35 mouse cellular contexts compared by ENCODE assay signal in the genomic region with DNA sequence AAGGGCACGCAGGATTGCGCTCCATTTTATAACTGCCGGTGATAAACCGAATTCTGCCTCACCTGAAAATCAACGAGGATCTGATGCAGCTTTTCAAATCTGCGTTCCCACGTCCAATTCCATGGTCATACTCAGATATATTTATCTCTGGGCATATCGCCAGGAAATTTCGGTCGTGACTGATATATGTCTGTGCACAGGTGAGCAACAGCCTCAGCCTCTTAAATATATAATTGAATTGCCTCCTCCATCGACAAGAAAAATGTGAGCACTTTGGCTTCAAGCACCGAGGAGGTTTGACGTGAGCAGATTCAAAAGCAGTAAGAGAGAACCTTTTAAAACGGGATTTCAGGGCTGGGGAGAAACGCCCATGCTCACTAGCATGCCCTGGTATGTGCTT.
"Had no signal": no experiment of that assay in that cellular context is flagged by ENCODE, and none has a peak within 500 bp of the region (broad histone marks: within the 10 kb centered on the region; RNA-seq: fewer than 3 reads in every experiment).

No protein-coding gene starts in this region.

- H3K27me3 ChIP-seq: heart, embryonic 13.5 days; heart, embryonic 15.5 days; hindbrain, embryonic 12.5 days; hindbrain, embryonic 13.5 days; hindbrain, embryonic 15.5 days; intestine, embryonic 15.5 days; kidney, embryonic 15.5 days had no signal

- H3K9ac ChIP-seq: heart, embryonic 12.5 days; heart, embryonic 13.5 days; heart, embryonic 15.5 days; hindbrain, embryonic 12.5 days; hindbrain, embryonic 13.5 days; hindbrain, embryonic 14.5 days; hindbrain, embryonic 15.5 days; intestine, embryonic 15.5 days; kidney, embryonic 15.5 days had no signal

- H3K27ac ChIP-seq: heart, adult 2 months; heart, embryonic 10.5 days; heart, embryonic 13.5 days; heart, embryonic 15.5 days; hindbrain, embryonic 10.5 days; hindbrain, embryonic 12.5 days; hindbrain, embryonic 13.5 days; hindbrain, embryonic 14.5 days; hindbrain, embryonic 15.5 days; hindbrain, postnatal 0 days; intestine, embryonic 15.5 days; kidney, embryonic 15.5 days; kidney, postnatal 0 days; layer of hippocampus, adult 2 months had no signal

- DNase-seq: heart, adult 18-20 months; heart, adult 2 months; heart, postnatal 14 days; heart, postnatal 36 days; heart, postnatal 4 days; kidney, adult 11 months; kidney, adult 18-20 months; kidney, adult 2 months; kidney, adult 8-10 months; kidney, adult 9 months; kidney, postnatal 10 days; kidney, postnatal 14 days; kidney, postnatal 25 days; kidney, postnatal 36 days; kidney, postnatal 4 days; layer of hippocampus, adult 9-11 months had no signal

- ATAC-seq: hindbrain, embryonic 16.5 days; hindbrain, postnatal 0 days; inflammation-experienced regulatory T-cells, adult 6 months; intestine, embryonic 15.5 days; intestine, embryonic 16.5 days; intestine, postnatal 0 days had no signal

- H3K9me3 ChIP-seq: heart, embryonic 10.5 days; heart, embryonic 13.5 days; heart, embryonic 15.5 days; hindbrain, embryonic 12.5 days; hindbrain, embryonic 13.5 days; hindbrain, embryonic 15.5 days; intestine, embryonic 15.5 days; kidney, embryonic 15.5 days had no signal

- H3K36me3 ChIP-seq: heart, embryonic 10.5 days; heart, embryonic 12.5 days; heart, embryonic 13.5 days; heart, embryonic 15.5 days; hindbrain, embryonic 10.5 days; hindbrain, embryonic 12.5 days; hindbrain, embryonic 13.5 days; hindbrain, embryonic 15.5 days; intestine, embryonic 15.5 days; kidney, embryonic 15.5 days had no signal

- H3K4me2 ChIP-seq: heart, embryonic 11.5 days; heart, embryonic 12.5 days; heart, embryonic 13.5 days; heart, embryonic 15.5 days; hindbrain, embryonic 12.5 days; hindbrain, embryonic 13.5 days; hindbrain, embryonic 14.5 days; hindbrain, embryonic 15.5 days; intestine, embryonic 15.5 days; kidney, embryonic 15.5 days had no signal

- H3K4me1 ChIP-seq: hindbrain, embryonic 12.5 days; hindbrain, embryonic 13.5 days; hindbrain, embryonic 15.5 days; intestine, embryonic 15.5 days had no signal

- H3K4me3 ChIP-seq: heart, adult 2 months; heart, embryonic 10.5 days; heart, embryonic 12.5 days; heart, embryonic 13.5 days; heart, embryonic 15.5 days; hindbrain, embryonic 10.5 days; hindbrain, embryonic 12.5 days; hindbrain, embryonic 13.5 days; hindbrain, embryonic 15.5 days; intestine, embryonic 15.5 days; kidney, embryonic 15.5 days; layer of hippocampus, adult 2 months had no signal
